Mouse (Mus musculus): Measurements from ENCODE around the gene Clba1.
A peak's percentile ranks its signal among the peaks of the same experiment; 100 is the strongest.
"Not testable (repeated sequence)": the region's sequence is repeated elsewhere in the genome, so short reads cannot be mapped to it uniquely, and the experiment has no call there.

The Clba1 gene

DNA sequence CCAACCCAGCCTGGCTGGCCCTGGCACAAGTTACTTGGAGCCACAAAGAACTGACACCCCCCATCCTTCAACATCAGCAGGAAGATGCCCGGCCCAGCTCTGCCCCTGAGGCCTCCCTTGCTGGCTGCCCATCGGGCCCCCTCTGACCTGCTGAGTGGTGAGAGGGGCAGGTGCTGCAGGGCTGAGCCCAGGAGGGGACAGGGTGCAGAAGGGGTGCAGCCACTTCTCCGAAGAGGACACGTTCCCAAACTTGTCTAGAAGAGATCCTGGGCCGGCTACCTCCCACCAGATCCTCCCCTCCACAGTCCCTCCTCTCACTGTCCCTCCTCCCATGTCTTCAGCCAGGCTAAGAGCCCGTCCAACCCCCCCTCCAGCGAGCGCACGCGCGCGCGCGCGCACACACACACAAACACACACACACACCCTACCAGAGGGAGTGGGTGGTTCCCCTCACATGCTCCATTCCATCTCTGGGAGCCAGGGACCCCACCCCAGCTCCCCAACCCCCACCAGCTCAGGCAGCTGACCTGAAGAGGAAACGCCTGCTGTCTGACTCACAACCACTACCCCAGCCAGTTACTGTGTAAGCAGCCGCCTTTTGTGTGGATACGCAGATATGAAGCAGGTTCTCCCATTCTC is 13.2 kb upstream of the Clba1 start:
- DNase-seq: no peak

DNA sequence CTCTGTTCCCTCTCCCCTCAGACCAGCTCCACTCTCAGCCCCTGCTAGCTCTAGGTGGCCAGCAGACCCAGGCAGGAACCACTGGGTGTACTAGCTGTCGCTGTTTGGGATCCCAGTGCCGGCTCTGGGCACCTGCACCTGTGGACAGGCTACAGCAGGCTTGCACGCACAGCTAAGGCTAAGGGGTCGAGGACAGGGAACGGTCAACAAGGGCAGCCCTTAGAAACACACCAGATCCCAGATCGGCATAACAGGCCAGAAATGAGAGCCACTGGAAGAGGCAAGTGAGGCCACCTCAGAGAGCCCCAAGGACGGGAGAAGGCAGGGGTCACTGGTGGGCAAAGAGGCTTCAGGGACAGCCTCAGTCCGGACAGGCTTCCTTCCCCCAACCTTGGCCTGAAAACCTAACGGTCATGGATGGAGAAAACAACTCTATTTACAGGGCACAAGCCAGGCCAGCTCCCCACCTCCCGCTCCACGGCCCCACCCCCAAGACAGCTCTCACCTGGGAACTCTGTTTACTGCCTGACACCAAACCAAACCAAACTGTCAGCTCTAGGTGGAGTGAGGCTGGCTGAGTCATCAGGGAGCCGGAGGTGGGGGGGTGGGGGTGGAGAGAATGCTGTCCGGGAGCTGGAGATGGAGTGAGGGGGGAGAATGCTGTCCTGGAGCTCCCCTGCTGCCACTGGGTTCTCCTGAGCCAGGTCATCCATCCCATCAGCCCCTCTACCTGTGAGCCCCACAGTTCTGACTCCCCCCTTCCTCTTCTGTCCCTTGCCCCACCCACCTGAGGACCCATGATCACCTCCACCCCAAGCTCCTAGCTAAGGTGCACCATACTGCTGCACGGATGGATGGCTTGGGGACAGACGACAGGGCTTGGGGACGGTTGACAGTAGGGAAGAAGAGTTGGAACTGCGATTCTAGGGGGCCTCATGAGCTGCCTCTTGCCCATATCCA is 11.9 kb upstream of the Clba1 start:
- DNase-seq: no peak

DNA sequence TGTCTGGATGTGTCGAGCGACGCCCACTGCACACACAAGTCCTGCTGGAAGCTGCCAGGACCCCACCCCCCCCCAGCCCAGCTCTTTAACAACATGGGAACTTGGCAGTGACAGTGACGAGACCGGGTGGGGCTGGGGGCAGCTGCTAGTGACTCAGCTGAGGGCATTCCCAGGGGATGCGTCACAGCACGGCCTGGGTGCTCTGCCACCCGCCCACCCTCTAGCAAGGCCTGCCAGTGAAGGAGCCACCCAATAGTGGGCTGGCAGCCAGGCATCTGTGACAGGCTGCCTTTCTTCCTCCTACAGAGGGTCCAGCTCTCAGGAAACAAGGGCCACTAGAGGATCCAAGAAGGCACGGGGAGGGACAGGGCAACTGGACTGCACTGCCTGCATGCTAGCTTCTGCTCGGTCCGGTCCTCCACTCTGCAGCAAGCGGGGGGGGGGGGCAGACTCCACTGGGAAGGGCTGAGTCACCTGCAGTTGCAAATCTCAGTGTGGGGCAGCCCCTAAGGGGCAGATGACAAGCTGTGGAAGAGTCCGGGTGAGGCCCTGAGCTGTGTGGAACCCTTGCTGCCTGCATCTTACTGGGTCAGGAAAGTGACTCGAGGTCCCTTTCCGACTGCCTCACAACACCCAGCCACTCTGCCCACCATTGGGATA is 10.9 kb upstream of the Clba1 start:
- no peak for DNase-seq

- no peak for DNase-seq
Measured at GRCm38 (mm10) chr12:112798332-112798681, 10.4 kb upstream of the Clba1 start.

DNA sequence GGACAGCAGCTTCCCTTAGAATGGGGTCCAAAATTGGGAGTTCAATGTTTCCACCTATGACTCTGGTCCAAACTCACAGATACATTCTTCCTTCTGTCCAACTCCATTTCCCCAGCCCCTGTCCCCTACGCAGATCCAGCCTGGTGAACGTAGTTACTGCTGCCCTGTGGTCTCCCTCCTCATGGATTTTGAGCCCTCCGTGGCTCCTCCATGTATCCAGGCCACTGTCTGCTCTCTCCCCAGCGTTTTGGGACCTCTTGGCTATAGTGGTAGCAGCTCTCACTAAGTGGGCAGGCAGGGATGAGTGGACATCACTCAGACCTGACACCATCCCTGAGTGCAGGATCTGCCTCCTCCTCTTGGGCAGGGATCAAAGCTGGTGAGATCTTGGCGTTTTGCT is 10.0 kb upstream of the Clba1 start:
- no peak for DNase-seq

DNA sequence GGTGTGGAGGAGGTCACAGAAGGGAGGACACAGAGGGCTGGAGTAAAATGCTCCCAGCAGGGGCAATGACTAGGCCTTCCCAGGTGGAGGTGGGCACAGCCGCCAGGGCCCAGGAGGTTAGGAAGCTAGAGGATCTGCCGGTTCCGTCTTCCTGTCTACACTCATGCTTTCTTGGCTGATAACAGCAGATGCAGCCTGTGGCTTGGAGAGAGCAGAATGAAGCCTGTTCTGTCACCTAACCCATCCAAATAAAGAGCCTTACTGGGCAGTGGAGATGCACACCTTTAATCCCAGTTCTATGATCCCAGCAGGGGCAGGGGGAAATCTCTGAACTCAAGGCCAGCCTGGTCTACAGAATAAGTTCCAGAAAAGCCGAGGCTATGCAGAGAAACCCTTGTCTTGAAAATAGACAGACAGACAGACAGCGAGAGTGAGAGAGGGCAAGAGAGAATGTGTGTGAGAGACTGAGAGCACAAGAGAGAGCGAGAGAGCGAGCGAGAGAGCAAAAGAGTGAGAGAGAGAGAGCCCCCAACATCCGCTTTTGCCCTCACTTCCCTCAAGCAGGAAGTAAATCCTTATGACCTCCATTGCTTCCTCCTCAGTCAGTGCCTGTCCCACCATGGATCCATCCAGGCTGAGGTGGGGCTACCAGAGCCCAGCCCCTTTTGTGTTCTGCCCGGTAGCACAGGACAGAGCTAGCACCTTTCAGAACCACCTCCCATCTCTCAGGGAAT is 9.3 kb upstream of the Clba1 start:
- DNase-seq: no peak

DNA sequence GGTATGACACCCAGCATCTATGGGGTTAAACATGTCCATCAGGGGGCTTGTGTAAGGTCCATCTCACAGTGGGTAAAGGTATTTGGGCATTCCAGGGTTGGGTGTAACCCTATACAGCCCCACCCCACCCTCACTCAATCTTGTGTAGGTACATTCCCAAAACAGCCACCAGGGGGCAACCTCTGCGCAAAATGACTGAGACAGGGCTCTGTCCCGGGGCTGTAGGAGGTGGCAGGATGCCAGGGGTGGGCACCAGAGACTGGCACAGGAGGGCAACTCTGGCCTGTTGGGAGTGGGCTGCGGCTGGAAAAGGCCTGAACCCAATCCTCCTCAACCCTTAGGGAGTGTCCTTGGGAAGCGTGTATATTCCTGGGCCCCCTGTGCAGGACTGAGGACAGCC is 8.3 kb upstream of the Clba1 start:
- peak; percentile 78 for DNase-seq

DNA sequence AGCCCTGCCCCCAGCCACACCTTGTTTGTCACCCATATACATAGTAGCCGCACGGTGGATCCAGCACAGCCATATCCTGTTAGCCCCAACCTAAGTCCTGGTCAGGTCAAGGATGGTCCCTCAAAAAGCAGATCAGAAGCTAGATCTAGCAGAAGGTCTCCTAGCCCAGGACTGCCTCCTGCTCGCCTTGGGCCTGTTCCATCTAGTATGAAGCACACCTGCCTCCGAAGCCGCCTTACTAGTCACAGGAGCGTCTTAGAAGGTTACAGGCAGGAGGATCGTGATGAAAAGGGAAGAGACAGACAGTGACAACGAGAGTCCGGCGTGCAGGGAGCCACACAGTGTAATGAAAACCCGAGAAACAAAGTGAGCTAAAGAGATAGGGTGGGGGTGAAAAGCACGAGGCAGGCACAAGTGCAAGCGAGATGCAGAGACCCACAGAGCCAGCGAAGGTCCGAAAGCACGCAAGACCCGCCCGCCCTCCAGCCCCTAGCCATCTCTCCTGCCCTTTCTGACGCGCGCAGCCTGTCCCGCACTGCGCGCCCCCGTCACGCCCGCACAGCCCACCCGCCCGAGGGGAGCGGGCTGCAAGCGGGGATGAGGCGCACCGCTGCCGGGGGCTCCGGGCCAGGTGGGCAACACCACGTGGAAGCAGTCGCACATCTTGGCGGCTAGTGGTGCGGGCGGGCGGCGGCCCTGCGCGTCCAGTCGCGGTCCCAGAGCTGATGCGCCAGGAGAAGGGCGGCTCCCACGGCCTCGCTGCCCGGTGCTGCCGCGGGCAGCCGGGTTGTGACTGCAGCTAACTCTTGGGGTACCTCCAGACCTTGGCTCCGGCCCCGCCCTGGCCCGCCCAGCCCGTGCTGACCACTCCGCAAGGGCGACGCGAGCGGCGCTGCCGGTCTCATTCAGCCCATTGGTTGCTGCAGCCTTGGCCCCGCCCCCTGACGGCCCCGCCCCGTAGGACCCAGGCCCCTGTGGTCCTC is 6.6 kb upstream of the Clba1 start, which contains the start of gene Ahnak2:
TSS of gene Ahnak2 (minus strand) at position 794 of the 983 bp plus-strand sequence.
- DNase-seq: no peak

DNA sequence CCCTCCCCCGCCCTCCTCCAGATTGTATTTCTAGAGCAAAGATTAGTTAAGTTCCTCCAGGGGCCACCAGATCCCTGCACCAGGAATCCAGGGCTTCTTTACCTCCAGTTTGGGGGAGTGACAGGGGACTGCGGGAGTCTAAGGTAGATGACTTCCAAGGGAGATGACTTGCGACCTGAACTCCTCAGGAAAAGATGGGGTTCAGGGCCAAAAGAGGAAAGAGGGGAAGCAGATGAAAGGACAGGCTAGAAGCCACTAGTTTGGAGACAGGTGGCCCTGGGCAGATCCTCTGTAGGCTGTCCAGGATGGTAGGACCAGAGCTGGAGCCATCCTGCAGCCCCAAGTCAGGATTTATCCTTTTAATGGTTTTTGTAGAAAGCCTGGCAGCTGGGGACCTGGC is 5.8 kb upstream of the Clba1 start:
- no peak for DNase-seq

GRCm38 (mm10) chr12:112804046-112804445 is 4.7 kb upstream of the Clba1 start:
- no peak for DNase-seq

DNA sequence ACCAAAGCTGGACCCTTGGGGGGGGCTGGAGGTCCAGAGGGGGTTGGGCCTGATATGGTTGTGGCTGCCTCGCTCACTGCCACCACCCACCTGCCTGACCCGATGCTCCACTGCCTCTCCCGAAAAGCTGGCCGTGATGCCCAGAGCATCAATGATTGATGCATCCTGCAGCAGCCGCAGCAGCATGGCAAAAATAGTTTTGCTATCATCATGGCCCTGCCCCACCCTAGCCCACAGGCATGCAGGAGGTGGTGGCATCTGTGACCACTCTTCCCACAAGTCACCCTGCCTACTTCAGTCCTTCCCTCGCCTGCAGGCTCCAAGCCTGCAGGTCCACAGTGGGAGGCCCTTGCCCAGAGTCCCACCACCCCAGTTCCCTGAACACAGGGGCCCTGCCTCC is 2.7 kb upstream of the Clba1 start:
- no peak for DNase-seq

- no peak for DNase-seq
Measured at GRCm38 (mm10) chr12:112807796-112808195, 941 bp upstream of the Clba1 start.

GRCm38 (mm10) chr12:112808212-112808586 is 538 bp upstream of the Clba1 start:
- DNase-seq: no peak

GRCm38 (mm10) chr12:112809641-112810040 is 904 bp downstream of the Clba1 start:
- DNase-seq: no peak

GRCm38 (mm10) chr12:112810092-112810885 is 1.6 kb downstream of the Clba1 start:
- DNase-seq: no peak

DNA sequence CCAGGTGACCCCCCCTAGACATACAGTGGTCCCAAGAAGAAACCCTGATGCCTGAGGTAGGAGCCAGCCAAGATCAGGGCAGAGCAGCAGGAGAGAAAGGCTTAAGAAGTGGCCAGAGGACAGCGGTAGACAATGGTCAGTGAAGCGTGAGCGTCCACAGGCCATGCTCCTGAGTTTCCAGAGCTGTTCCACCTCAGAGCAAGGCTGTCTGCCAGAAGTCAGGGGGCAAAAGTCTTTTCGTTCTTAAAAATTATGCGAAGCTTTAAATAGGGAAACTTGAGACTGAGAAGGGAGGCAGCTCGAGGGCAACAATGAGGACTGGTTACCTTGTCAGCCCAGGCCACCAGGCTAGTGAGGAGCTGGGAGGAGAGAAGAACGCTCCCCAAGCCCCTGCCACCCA is 4.6 kb downstream of the Clba1 start:
- peak; percentile 69 for DNase-seq

GRCm38 (mm10) chr12:112814682-112815470 is 6.1 kb downstream of the Clba1 start:
- DNase-seq: peak; percentile 49

- DNase-seq: peak; percentile 70
Measured at GRCm38 (mm10) chr12:112816294-112816693, 7.6 kb downstream of the Clba1 start.

DNA sequence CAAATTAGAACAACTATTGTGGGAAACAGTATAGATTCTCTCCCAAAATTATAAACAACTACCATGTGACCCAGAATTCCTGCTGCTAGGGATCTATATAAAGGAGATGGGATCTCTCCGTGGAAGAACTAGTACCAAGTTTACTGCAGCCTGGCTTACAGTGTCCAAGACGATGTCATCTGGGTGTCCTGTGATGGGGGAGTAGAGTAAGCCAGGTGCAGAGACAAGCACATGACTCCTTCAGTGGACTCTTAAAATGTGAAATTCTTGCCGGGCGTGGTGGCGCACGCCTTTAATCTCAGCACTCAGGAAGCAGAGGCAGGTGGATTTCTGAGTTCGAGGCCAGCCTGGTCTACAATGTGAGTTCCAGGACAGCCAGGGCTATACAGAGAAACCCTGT is 8.1 kb downstream of the Clba1 start:
- not testable (repeated sequence) for DNase-seq

- no peak for DNase-seq
Measured at GRCm38 (mm10) chr12:112819057-112819662, 10.4 kb downstream of the Clba1 start.
